ENCODE assay signal across 27 mouse cellular contexts in genomic region chr9:109028421-109028820, GRCm38 (mm10). TPM values are rescaled to one million over a fixed set of nuclear protein-coding genes. Genes with fewer than 3 reads are reported as not detected.
A peak's percentile ranks its signal among the peaks of the same experiment; 100 is the strongest.
DNase-seq lines count a peak whose midpoint lies in the region; TF ChIP-seq lines count a peak whose summit lies in the region.
"Had no signal": no experiment of that assay in that cellular context is flagged by ENCODE, and none has a peak within 500 bp of the region (broad histone marks: within the 10 kb centered on the region; RNA-seq: fewer than 3 reads in every experiment).

No protein-coding gene starts in this region.

- no peak overlapping the region for H3K4me3 ChIP-seq in gastrocnemius, adult 2 months
- no peak overlapping the region for H3K4me3 ChIP-seq in heart, embryonic 10.5 days
- H3K4me3 ChIP-seq: embryonic facial prominence, embryonic 10.5 days; embryonic facial prominence, embryonic 13.5 days; erythroblast, embryonic 14.5 days; forebrain, embryonic 12.5 days; forebrain, embryonic 15.5 days; heart, embryonic 13.5 days; hindbrain, embryonic 12.5 days; hindbrain, embryonic 15.5 days had no signal

- peak overlapping the region; percentile 38 for H3K27ac ChIP-seq in gastrocnemius, adult 2 months
- H3K27ac ChIP-seq in heart, embryonic 10.5 days, result 0 out of 2 replicates have a peak overlapping the region, but pooled peaks have one; percentile 6
- H3K27ac ChIP-seq: embryonic facial prominence, embryonic 10.5 days; embryonic facial prominence, embryonic 13.5 days; forebrain, embryonic 12.5 days; forebrain, embryonic 15.5 days; heart, embryonic 13.5 days; hindbrain, embryonic 12.5 days; hindbrain, embryonic 15.5 days had no signal

- DNase-seq in gastrocnemius, adult 2 months, result no peak
- DNase-seq in gastrocnemius, adult 8-10 months (ENCODE audit: low spot score in 2 of 2), result no peak
- no peak for DNase-seq in heart, embryonic 10.5 days (ENCODE audit: low spot score)
- no peak for DNase-seq in heart, postnatal 10 days
- peak; percentile 3 for DNase-seq in kidney, postnatal 10 days
- no peak for DNase-seq in kidney, postnatal 4 days
- DNase-seq: adrenal gland, adult 8-10 months; adrenal gland, postnatal 25 days; cerebellum, adult 11-12 months; cerebellum, adult 8-10 months; cerebellum, postnatal 10 days; cerebellum, postnatal 36 days; embryo, embryonic 11 days; gastrocnemius, postnatal 36 days had no signal

- WGBS in heart, embryonic 10.5 days, result 79% methylated on average over 3 of the region's 3 CpGs

- no peak for TF ChIP-seq CTCF in gastrocnemius, adult 2 months (IDR thresholded peaks at IDR 0.05)

- no peaks in the 10 kb centered on the region for H3K9me3 ChIP-seq in heart, embryonic 10.5 days
- H3K9me3 ChIP-seq: embryonic facial prominence, embryonic 10.5 days; embryonic facial prominence, embryonic 13.5 days; forebrain, embryonic 12.5 days; forebrain, embryonic 15.5 days; heart, embryonic 13.5 days; hindbrain, embryonic 12.5 days; hindbrain, embryonic 15.5 days had no signal

- intact Hi-C loops in gastrocnemius, adult 2 months (cut with DNase I), result no loop called here
- intact Hi-C loops in heart, postnatal 10 days (cut with DNase I), result no loop called here

- no peaks in the 10 kb centered on the region for H3K36me3 ChIP-seq in heart, embryonic 10.5 days

- peaks cover 10% of the 10 kb centered on the region for H3K4me1 ChIP-seq in heart, embryonic 10.5 days
- H3K4me1 ChIP-seq: embryonic facial prominence, embryonic 10.5 days; embryonic facial prominence, embryonic 13.5 days; forebrain, embryonic 12.5 days; forebrain, embryonic 15.5 days; hindbrain, embryonic 12.5 days; hindbrain, embryonic 15.5 days had no signal

- H3K27me3 ChIP-seq in heart, embryonic 10.5 days (ENCODE audit: insufficient read depth, poor library complexity, severe bottlenecking), result no peaks in the 10 kb centered on the region
- H3K27me3 ChIP-seq: embryonic facial prominence, embryonic 13.5 days; forebrain, embryonic 12.5 days; forebrain, embryonic 15.5 days; heart, embryonic 13.5 days; hindbrain, embryonic 12.5 days; hindbrain, embryonic 15.5 days had no signal

RNA-seq across cellular contexts. Expression of gene Shisa5, which starts 9.9 kb away (rescaled TPM):
- 10 to 100 TPM; 15.9 to 17.0 TPM for total RNA-seq in gastrocnemius, adult 2 months (2021)
- 10 to 100 TPM in 2 of 4 experiments, 1 to 10 TPM in 2; 7.0 to 11.8 (median 9.1) TPM for total RNA-seq in gastrocnemius, adult 8-10 months (2022)
- polyA plus RNA-seq in heart, embryonic 10.5 days (2016; fragmentation: Nextera tagmentation; extraction: Ambion mirVana), result 58.2 and 68.5 TPM in 2 replicates
- 10 to 100 TPM; 51.6 to 53.2 TPM for total RNA-seq in heart, postnatal 10 days (2021)

RNA-seq across cellular contexts. Expression of gene Trex1, which starts 31.1 kb away (rescaled TPM):
- 10 to 100 TPM; 13.2 TPM for total RNA-seq in gastrocnemius, adult 2 months (2021)
- 10 to 100 TPM; 11.4 to 17.2 (median 13.0) TPM for total RNA-seq in gastrocnemius, adult 8-10 months (2022)
- polyA plus RNA-seq in heart, embryonic 10.5 days (2016; fragmentation: Nextera tagmentation; extraction: Ambion mirVana), result 8.2 and 8.9 TPM in 2 replicates
- total RNA-seq in heart, postnatal 10 days (2021), result 10 to 100 TPM in 1 of 2 experiments, 1 to 10 TPM in 1; 9.8 to 12.2 TPM

RNA-seq across cellular contexts. Expression of gene Pfkfb4, which starts 36.8 kb away (rescaled TPM):
- 10 to 100 TPM; 26.4 to 58.3 TPM for total RNA-seq in gastrocnemius, adult 2 months (2021)
- total RNA-seq in gastrocnemius, adult 8-10 months (2022), result 10 to 100 TPM; 21.5 to 37.8 (median 35.0) TPM
- polyA plus RNA-seq in heart, embryonic 10.5 days (2016; fragmentation: Nextera tagmentation; extraction: Ambion mirVana), result 6.9 and 9.4 TPM in 2 replicates
- 1 to 10 TPM; 2.4 TPM for total RNA-seq in heart, postnatal 10 days (2021)

RNA-seq across cellular contexts. Expression of gene Ucn2, which starts 42.6 kb away (rescaled TPM):
- total RNA-seq in gastrocnemius, adult 2 months (2021), result 1 to 10 TPM in 1 of 2 experiments, under 1 TPM in 1; 0.47 to 1.1 TPM
- total RNA-seq in gastrocnemius, adult 8-10 months (2022), result 1 to 10 TPM in 1 of 4 experiments, under 1 TPM in 2, not detected in 1; 0.27 to 1.2 (median 0.51) TPM
- not detected in 2 replicates for polyA plus RNA-seq in heart, embryonic 10.5 days (2016; fragmentation: Nextera tagmentation; extraction: Ambion mirVana)
- not detected for total RNA-seq in heart, postnatal 10 days (2021)
- total RNA-seq: granulocyte monocyte progenitor cell, adult 5-6 weeks; heart, postnatal 25 days; hematopoietic stem cell, adult 5-6 weeks had no signal
- polyA plus RNA-seq: activated CD4-positive, CD25-positive, alpha-beta regulatory T cell, adult 4 months; embryonic facial prominence, embryonic 10.5 days; erythroblast, embryonic 14.5 days; forebrain, embryonic 12.5 days; forebrain, embryonic 15.5 days; heart, embryonic 13.5 days; heart, embryonic 16.5 days; hindbrain, embryonic 12.5 days; hindbrain, embryonic 15.5 days had no signal

RNA-seq across cellular contexts. Expression of gene Atrip, which starts 45.5 kb away (rescaled TPM):
- total RNA-seq in gastrocnemius, adult 2 months (2021), result 1 to 10 TPM; 8.0 to 8.5 TPM
- total RNA-seq in gastrocnemius, adult 8-10 months (2022), result 10 to 100 TPM in 3 of 4 experiments, 1 to 10 TPM in 1; 8.7 to 11.5 (median 10.7) TPM
- polyA plus RNA-seq in heart, embryonic 10.5 days (2016; fragmentation: Nextera tagmentation; extraction: Ambion mirVana), result 20.6 and 26.8 TPM in 2 replicates
- 10 to 100 TPM in 1 of 2 experiments, 1 to 10 TPM in 1; 9.2 to 10.4 TPM for total RNA-seq in heart, postnatal 10 days (2021)

Comparison
In these comparisons a context has a peak if more than half of its experiments do, and no peak if none do; other contexts are left out.
1. RNA of gene Pfkfb4, which starts 36.8 kb away (total RNA-seq): 26.4 to 58.3 TPM in gastrocnemius, adult 2 months and 21.5 to 37.8 TPM in gastrocnemius, adult 8-10 months; 2.4 TPM in heart, postnatal 10 days; every median in the first group is over 4 times any median in the second.